Mouse (Mus musculus) hindbrain, embryonic 12.5 days (tissue): ENCODE results near the gene Sigirr. TPM values are rescaled to one million over a fixed set of nuclear protein-coding genes. Genes with fewer than 3 reads are reported as not detected.

Experiments used
- ATAC-seq: fragments of 200-750 bp; cut with Nextera tagmentation; 2 replicates; pipeline ENCODE4 v1.8.0; 2017; ENCODE audit warnings: moderate TSS enrichment; ENCODE audit not compliant: low FRiP score
- H3K27ac ChIP-seq: fragments of 300-500 bp; sonication (generic); 2 replicates; pipeline ENCODE4 v1.5.1; 2016; ENCODE audit warnings: mild to moderate bottlenecking
- H3K27me3 ChIP-seq: fragments of 300-500 bp; sonication (generic); 2 replicates; pipeline ENCODE4 v1.6.1; 2016; ENCODE audit warnings: mild to moderate bottlenecking
- H3K36me3 ChIP-seq: fragments of 300-500 bp; sonication (generic); 2 replicates; pipeline ENCODE4 v1.6.1; 2016; ENCODE audit warnings: mild to moderate bottlenecking
- H3K4me1 ChIP-seq: fragments of 300-500 bp; sonication (generic); 2 replicates; pipeline ENCODE4 v1.6.1; 2016
- H3K4me2 ChIP-seq: fragments of 300-500 bp; sonication (generic); replicated peaks from 2 replicates; pipeline ENCODE4 v1.6.1; 2016; ENCODE audit warnings: mild to moderate bottlenecking
- H3K4me3 ChIP-seq: fragments of 300-500 bp; sonication (generic); 2 replicates; pipeline ENCODE4 v1.5.1; 2016; ENCODE audit warnings: mild to moderate bottlenecking
- H3K9ac ChIP-seq: fragments of 300-500 bp; sonication (generic); 2 replicates; pipeline ENCODE4 v1.6.1; 2016; ENCODE audit warnings: mild to moderate bottlenecking, moderate library complexity
- H3K9me3 ChIP-seq: fragments of 300-500 bp; sonication (generic); replicated peaks from 2 replicates; pipeline ENCODE4 v1.6.1; 2016; ENCODE audit warnings: mild to moderate bottlenecking
- WGBS: fragments of 180-500 bp; shearing (Covaris S2); methylation state at CpG from one replicate; pipeline ENCODE4 v1.1.7; 2016; 5-methylcytosine and 5-hydroxymethylcytosine counted together
- polyA plus RNA-seq: library from polyadenylated mRNA; unstranded; fragments of >200 nt; fragmentation: Nextera tagmentation; extraction: Ambion mirVana; gene quantifications from 2 replicates; pipeline ENCODE4 v1.2.1, GENCODE M21; 2016

Sigirr gene
- polyA plus RNA-seq, 1 experiment from 2014 or later = 2.6 TPM

GRCm38 (mm10) chr7:141093950-141094349 lies 6.4 kb downstream of the Sigirr start:
- Histone ChIP-seq H3K9me3 (no peaks in the 10 kb centered on the region), H3K4me2 (no peak overlapping the region), H3K9ac (no peak overlapping the region), H3K27ac (no peak overlapping the region), H3K4me3 (no peak overlapping the region), H3K27me3 (peaks cover 70% of the 10 kb centered on the region), H3K4me1 (peaks cover 12% of the 10 kb centered on the region), H3K36me3 (no peaks in the 10 kb centered on the region)
- WGBS = 82% methylated on average over 6 of the region's 6 CpGs
- no peak for ATAC-seq

- WGBS = 4% methylated on average over 37 of the region's 37 CpGs
- Histone ChIP-seq H3K27ac (no peak overlapping the region), H3K4me3 (peak overlapping the region; percentile 9), H3K27me3 (peaks cover 73% of the 10 kb centered on the region), H3K36me3 (no peaks in the 10 kb centered on the region), H3K9me3 (no peaks in the 10 kb centered on the region), H3K9ac (peak overlapping the region; percentile 36; the same call in 1 of the 2 replicates), H3K4me2 (peak overlapping the region; percentile 44), H3K4me1 (peaks cover 18% of the 10 kb centered on the region)
- peak; percentile 78 for ATAC-seq
Measured at GRCm38 (mm10) chr7:141092051-141092735, 8.2 kb downstream of the Sigirr start.

- H3K9ac ChIP-seq = no peak overlapping the region
- no peak overlapping the region for H3K4me2 ChIP-seq
- ATAC-seq = no peak
- H3K27ac ChIP-seq = no peak overlapping the region
- peaks cover 18% of the 10 kb centered on the region for H3K4me1 ChIP-seq
- WGBS = 59% methylated on average over 8 of the region's 8 CpGs
- peaks cover 63% of the 10 kb centered on the region for H3K27me3 ChIP-seq
- no peak overlapping the region for H3K4me3 ChIP-seq
- no peaks in the 10 kb centered on the region for H3K9me3 ChIP-seq
- no peaks in the 10 kb centered on the region for H3K36me3 ChIP-seq
Measured at GRCm38 (mm10) chr7:141090228-141090627, 10.1 kb downstream of the Sigirr start.

- 22% methylated on average over 15 of the region's 18 CpGs for WGBS
- H3K9ac ChIP-seq = 0 out of 2 replicates have a peak overlapping the region, but pooled peaks have one; percentile 18
- peaks cover 60% of the 10 kb centered on the region for H3K27me3 ChIP-seq
- no peaks in the 10 kb centered on the region for H3K9me3 ChIP-seq
- H3K27ac ChIP-seq = no peak overlapping the region
- H3K4me2 ChIP-seq = peak overlapping the region; percentile 30; the same call in 1 of the 2 replicates
- 0 out of 2 replicates have a peak overlapping the region, but pooled peaks have one; percentile 6 for H3K4me3 ChIP-seq
- no peak for ATAC-seq
- no peaks in the 10 kb centered on the region for H3K36me3 ChIP-seq
- H3K4me1 ChIP-seq = peaks cover 13% of the 10 kb centered on the region
Measured at GRCm38 (mm10) chr7:141088473-141088872, 11.9 kb downstream of the Sigirr start.

- Histone ChIP-seq H3K4me1 (peaks cover 13% of the 10 kb centered on the region), H3K9me3 (no peaks in the 10 kb centered on the region), H3K36me3 (no peaks in the 10 kb centered on the region), H3K27ac (no peak overlapping the region), H3K4me3 (no peak overlapping the region), H3K4me2 (no peak overlapping the region), H3K27me3 (peaks cover 59% of the 10 kb centered on the region), H3K9ac (no peak overlapping the region)
- no peak for ATAC-seq
- WGBS = 39% methylated on average over 8 of the region's 8 CpGs
Measured at GRCm38 (mm10) chr7:141087894-141088293, 12.5 kb downstream of the Sigirr start.

- no peak overlapping the region for H3K9ac ChIP-seq
- H3K4me3 ChIP-seq = 0 out of 2 replicates have a peak overlapping the region, but pooled peaks have one; percentile 3
- no peaks in the 10 kb centered on the region for H3K36me3 ChIP-seq
- peaks cover 18% of the 10 kb centered on the region for H3K27me3 ChIP-seq
- no peaks in the 10 kb centered on the region for H3K9me3 ChIP-seq
- 22% methylated on average over 34 of the region's 34 CpGs for WGBS
- 0 out of 2 replicates have a peak overlapping the region, but pooled peaks have one; percentile 19 for H3K4me2 ChIP-seq
- no peak for ATAC-seq
- no peaks in the 10 kb centered on the region for H3K4me1 ChIP-seq
- H3K27ac ChIP-seq = no peak overlapping the region
Measured at GRCm38 (mm10) chr7:141079481-141080449, 20.6 kb downstream of the Sigirr start.

- no peak for ATAC-seq
- Histone ChIP-seq H3K9ac (no peak overlapping the region), H3K27me3 (peaks cover 18% of the 10 kb centered on the region), H3K4me2 (no peak overlapping the region), H3K4me3 (no peak overlapping the region), H3K4me1 (no peaks in the 10 kb centered on the region), H3K9me3 (no peaks in the 10 kb centered on the region), H3K36me3 (no peaks in the 10 kb centered on the region), H3K27ac (no peak overlapping the region)
- WGBS = 91% methylated on average over 4 of the region's 4 CpGs
Measured at GRCm38 (mm10) chr7:141078876-141079275, 21.5 kb downstream of the Sigirr start.

GRCm38 (mm10) chr7:141077841-141078240 lies 22.5 kb downstream of the Sigirr start, which contains the start of gene Pkp3:
Gene Pkp3 (plus strand): TSS chr7:141078218.
- H3K9me3 ChIP-seq = no peaks in the 10 kb centered on the region
- WGBS = 93% methylated on average over 15 of the region's 15 CpGs
- no peak for ATAC-seq

GRCm38 (mm10) chr7:141073782-141074181 lies 26.6 kb downstream of the Sigirr start:
- H3K4me3 ChIP-seq = no peak overlapping the region
- no peak overlapping the region for H3K4me2 ChIP-seq
- H3K36me3 ChIP-seq = peaks cover 2% of the 10 kb centered on the region; the same call in 1 of the 2 replicates
- 82% methylated on average over 4 of the region's 4 CpGs for whole genome bisulfite sequencing
- H3K9me3 ChIP-seq = no peaks in the 10 kb centered on the region
- ATAC-seq = no peak
- H3K4me1 ChIP-seq = peaks cover 21% of the 10 kb centered on the region
- no peak overlapping the region for H3K9ac ChIP-seq
- no peak overlapping the region for H3K27ac ChIP-seq
- peaks cover 24% of the 10 kb centered on the region for H3K27me3 ChIP-seq

More at GRCm38 (mm10) chr7:141077841-141078240, 22.5 kb downstream of the Sigirr start, which contains the start of gene Pkp3:
- Histone ChIP-seq H3K27me3 (peaks cover 18% of the 10 kb centered on the region), H3K4me2 (no peak within 1 kb of the TSS), H3K4me3 (no peak within 1 kb of the TSS), H3K36me3 (no peaks in the 10 kb centered on the region), H3K9ac (no peak within 1 kb of the TSS), H3K27ac (no peak within 1 kb of the TSS), H3K4me1 (no peaks in the 10 kb centered on the region)

- Histone ChIP-seq H3K4me1 (peaks cover 21% of the 10 kb centered on the region), H3K9me3 (no peaks in the 10 kb centered on the region), H3K27ac (no peak overlapping the region), H3K9ac (no peak overlapping the region), H3K27me3 (peaks cover 21% of the 10 kb centered on the region), H3K4me3 (no peak overlapping the region), H3K36me3 (peaks cover 18% of the 10 kb centered on the region), H3K4me2 (no peak overlapping the region)
- no peak for ATAC-seq
- WGBS = 37% methylated on average over 23 of the region's 23 CpGs
Measured at GRCm38 (mm10) chr7:141072017-141072745, 28.2 kb downstream of the Sigirr start.

GRCm38 (mm10) chr7:141070058-141070862 lies 30.1 kb downstream of the Sigirr start:
- Histone ChIP-seq H3K4me3 (peak overlapping the region; percentile 30), H3K4me2 (peak overlapping the region; percentile 69), H3K27ac (peak overlapping the region; percentile 67), H3K4me1 (peaks cover 21% of the 10 kb centered on the region), H3K9ac (peak overlapping the region; percentile 58), H3K27me3 (peaks cover 21% of the 10 kb centered on the region), H3K36me3 (peaks cover 37% of the 10 kb centered on the region), H3K9me3 (no peaks in the 10 kb centered on the region)
- under 1% methylated on average over 51 of the region's 51 CpGs for WGBS
- peak; percentile 55 for ATAC-seq
